Mouse (Mus musculus): ENCODE results near the gene Patj.

DNA sequence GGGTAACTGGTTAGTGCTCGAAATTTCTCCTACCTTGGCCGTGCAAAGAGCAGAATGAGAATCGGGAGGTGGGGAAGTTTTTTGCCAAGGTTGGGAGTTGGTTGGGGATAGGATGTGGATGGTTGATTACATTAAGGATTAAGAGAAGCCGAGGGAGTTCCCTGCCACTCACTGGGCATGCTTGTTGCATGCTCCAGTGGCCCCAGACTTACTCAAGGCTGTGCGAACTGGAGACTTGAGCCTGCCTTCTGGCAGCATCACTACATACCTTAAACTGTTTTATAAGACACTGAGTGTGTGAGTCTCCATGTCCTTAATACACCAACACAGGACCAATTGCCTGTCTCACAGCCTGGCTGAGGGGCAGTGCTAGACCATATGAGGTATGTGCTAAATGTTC is 188.4 kb downstream of the Patj start:
- TF ChIP-seq POLR2A (IDR thresholded peaks at IDR 0.05; ENCODE audit: insufficient read length, low read depth) (no peak), MAX (IDR thresholded peaks at IDR 0.05; ENCODE audit: low read depth) (no peak), USF1 (IDR thresholded peaks at IDR 0.05; ENCODE audit: low read depth) (no peak)
